Mouse (Mus musculus): Measurements from ENCODE around the gene Crebrf.

DNA sequence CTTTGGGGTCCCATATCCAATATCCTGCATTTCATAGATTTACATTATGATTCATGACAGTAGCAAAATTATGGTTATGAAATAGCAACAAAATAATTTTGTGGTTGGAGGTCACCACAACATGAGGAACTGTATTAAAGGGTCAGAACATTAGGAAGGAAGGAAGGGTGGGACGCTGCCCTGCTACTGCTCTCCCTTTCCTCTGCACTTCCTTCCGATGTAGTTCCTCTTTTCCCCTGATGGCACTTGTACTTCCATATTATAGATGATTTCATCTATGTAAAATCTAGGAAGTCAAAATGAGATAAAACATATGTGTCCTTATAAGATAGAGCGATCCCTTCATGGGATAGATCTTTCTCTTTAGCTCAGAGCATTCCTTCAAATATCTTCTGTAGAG, 34.5 kb downstream of the Crebrf start:
- no peak for TF ChIP-seq EP300 (IDR thresholded peaks at IDR 0.05; ENCODE audit: low read depth)
- TF ChIP-seq CTCF (IDR thresholded peaks at IDR 0.05; ENCODE audit: low read depth) = no peak

Measured in liver, postnatal 0 days (tissue).